In the genomic region with DNA sequence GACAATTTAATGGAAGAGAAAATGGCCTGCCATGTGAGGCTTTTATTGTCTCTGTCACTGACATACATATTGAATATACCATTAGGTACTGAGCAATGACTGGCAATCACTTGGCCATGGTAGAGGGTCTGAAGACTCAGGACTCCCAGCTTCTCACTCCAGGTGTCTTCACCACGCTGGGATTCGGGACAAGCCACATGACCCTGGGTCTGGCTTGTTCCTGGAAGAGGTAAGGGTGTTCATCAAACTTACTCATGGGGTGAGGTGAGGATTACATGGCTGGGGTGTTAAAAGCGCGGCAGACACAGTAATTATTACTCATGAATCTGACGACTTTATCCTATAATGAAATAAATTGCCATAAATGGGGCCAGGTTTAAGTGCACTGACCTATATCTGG, we compare ENCODE assay signal across 8 mouse cellular contexts. TPM values are rescaled to one million over a fixed set of nuclear protein-coding genes. Genes with fewer than 3 reads are reported as not detected.
DNase-seq lines count a peak whose midpoint lies in the region; ATAC-seq and TF ChIP-seq lines count a peak whose summit lies in the region.

No protein-coding gene starts in this region.

- no peak overlapping the region for H3K27ac ChIP-seq in kidney, postnatal 0 days
- H3K27ac ChIP-seq in embryonic facial prominence, embryonic 15.5 days (replicated peaks), result no peak overlapping the region
- no peak overlapping the region for H3K27ac ChIP-seq in intestine, postnatal 0 days (ENCODE audit: low read depth, low read length)
- peak overlapping the region; percentile 89; the same call in 1 of the 2 replicates for H3K27ac ChIP-seq in neural tube, embryonic 12.5 days

- no peak for DNase-seq in kidney, postnatal 0 days (ENCODE audit: low spot score)
- no peak for DNase-seq in kidney, adult 8-10 months
- DNase-seq in cerebellum, adult 8-10 months, result no peak
- DNase-seq in cerebellum, adult 9-11 months, result no peak
- DNase-seq in B cell, adult 2 months, result no peak

- H3K4me2 ChIP-seq in kidney, postnatal 0 days (ENCODE audit: low read length), result peak overlapping the region; percentile 90
- H3K4me2 ChIP-seq in embryonic facial prominence, embryonic 15.5 days (replicated peaks), result peak overlapping the region; percentile 64
- peak overlapping the region; percentile 84 for H3K4me2 ChIP-seq in intestine, postnatal 0 days (replicated peaks; ENCODE audit: low read depth)
- H3K4me2 ChIP-seq in neural tube, embryonic 12.5 days (replicated peaks), result peak overlapping the region; percentile 69

- TF ChIP-seq CTCF in kidney, postnatal 0 days (IDR thresholded peaks at IDR 0.05; ENCODE audit: low read depth), result no peak
- no peak for TF ChIP-seq CTCF in intestine, postnatal 0 days (IDR thresholded peaks at IDR 0.05; ENCODE audit: low read depth)

- H3K36me3 ChIP-seq in kidney, postnatal 0 days (ENCODE audit: insufficient read depth, low read length), result no peaks in the 10 kb centered on the region
- H3K36me3 ChIP-seq in embryonic facial prominence, embryonic 15.5 days, result no peaks in the 10 kb centered on the region
- no peaks in the 10 kb centered on the region for H3K36me3 ChIP-seq in intestine, postnatal 0 days (ENCODE audit: control insufficient read depth, insufficient read depth)
- H3K36me3 ChIP-seq in neural tube, embryonic 12.5 days, result no peaks in the 10 kb centered on the region

- H3K9me3 ChIP-seq in kidney, postnatal 0 days (replicated peaks; ENCODE audit: low read length), result no peaks in the 10 kb centered on the region
- H3K9me3 ChIP-seq in embryonic facial prominence, embryonic 15.5 days (replicated peaks), result no peaks in the 10 kb centered on the region
- no peaks in the 10 kb centered on the region for H3K9me3 ChIP-seq in intestine, postnatal 0 days (ENCODE audit: control insufficient read depth)
- no peaks in the 10 kb centered on the region for H3K9me3 ChIP-seq in neural tube, embryonic 12.5 days

- no peak for ATAC-seq in kidney, postnatal 0 days (replicated peaks; ENCODE audit: low FRiP score, low read depth)
- ATAC-seq in embryonic facial prominence, embryonic 15.5 days (ENCODE audit: insufficient number of reproducible peaks, low FRiP score, low TSS enrichment, low read depth), result no peak
- ATAC-seq in intestine, postnatal 0 days, result no peak
- ATAC-seq in neural tube, embryonic 12.5 days (ENCODE audit: low FRiP score, low read depth), result peak; percentile 12; the same call in 1 of the 2 replicates

- peaks cover 10% of the 10 kb centered on the region; the same call in 1 of the 2 replicates for H3K4me1 ChIP-seq in kidney, postnatal 0 days (replicated peaks; ENCODE audit: insufficient read depth, low read length)
- H3K4me1 ChIP-seq in embryonic facial prominence, embryonic 15.5 days, result peaks cover 14% of the 10 kb centered on the region
- no peaks in the 10 kb centered on the region for H3K4me1 ChIP-seq in intestine, postnatal 0 days (replicated peaks; ENCODE audit: control insufficient read depth, insufficient read depth, low read length)
- H3K4me1 ChIP-seq in neural tube, embryonic 12.5 days, result peaks cover 20% of the 10 kb centered on the region

- 69% methylated on average over 5 of the region's 5 CpGs for WGBS in kidney, postnatal 0 days
- WGBS in embryonic facial prominence, embryonic 15.5 days, result 49% methylated on average over 5 of the region's 5 CpGs
- 65% methylated on average over 5 of the region's 5 CpGs for WGBS in intestine, postnatal 0 days
- 54% methylated on average over 5 of the region's 5 CpGs for WGBS in neural tube, embryonic 12.5 days

- H3K4me3 ChIP-seq in kidney, postnatal 0 days (replicated peaks; ENCODE audit: low read depth, low read length), result peak overlapping the region; percentile 87
- peak overlapping the region; percentile 69 for H3K4me3 ChIP-seq in embryonic facial prominence, embryonic 15.5 days (replicated peaks)
- H3K4me3 ChIP-seq in intestine, postnatal 0 days (ENCODE audit: low read depth, low read length), result peak overlapping the region; percentile 61
- H3K4me3 ChIP-seq in neural tube, embryonic 12.5 days, result peak overlapping the region; percentile 71

- H3K27me3 ChIP-seq in kidney, postnatal 0 days (ENCODE audit: insufficient read depth, low read length), result no peaks in the 10 kb centered on the region
- H3K27me3 ChIP-seq in embryonic facial prominence, embryonic 15.5 days, result no peaks in the 10 kb centered on the region
- no peaks in the 10 kb centered on the region for H3K27me3 ChIP-seq in intestine, postnatal 0 days (replicated peaks; ENCODE audit: control insufficient read depth, insufficient read depth, low read length)
- no peaks in the 10 kb centered on the region for H3K27me3 ChIP-seq in neural tube, embryonic 12.5 days (replicated peaks)

- H3K9ac ChIP-seq in kidney, postnatal 0 days (ENCODE audit: low read depth, low read length), result no peak overlapping the region; the same call in 1 of the 2 replicates
- H3K9ac ChIP-seq in embryonic facial prominence, embryonic 15.5 days, result no peak overlapping the region
- no peak overlapping the region for H3K9ac ChIP-seq in intestine, postnatal 0 days (ENCODE audit: low read depth, low read length)
- H3K9ac ChIP-seq in neural tube, embryonic 12.5 days, result peak overlapping the region; percentile 95

RNA-seq across cellular contexts. Expression of a gene that starts 0.4 kb away (rescaled TPM):
- 58.0 and 67.0 TPM in 2 replicates for polyA plus RNA-seq in kidney, postnatal 0 days (2015; fragmentation: Nextera tagmentation; extraction: Ambion mirVana)
- 76.2 and 77.9 TPM in 2 replicates for polyA plus RNA-seq in embryonic facial prominence, embryonic 15.5 days (2015; fragmentation: Nextera tagmentation; extraction: Ambion mirVana)
- polyA plus RNA-seq in intestine, postnatal 0 days (2015; fragmentation: Nextera tagmentation; extraction: Ambion mirVana), result 15.8 and 18.4 TPM in 2 replicates
- polyA plus RNA-seq in neural tube, embryonic 12.5 days (2016; fragmentation: Nextera tagmentation; extraction: Ambion mirVana), result 119 and 128 TPM in 2 replicates
